Mouse (Mus musculus) midbrain, embryonic 13.5 days (tissue): ENCODE data around the gene Cds2. TPM values are rescaled to one million over a fixed set of nuclear protein-coding genes. Genes with fewer than 3 reads are reported as not detected.

Source experiments
- ATAC-seq: fragments of 200-750 bp; cut with Nextera tagmentation; 2 replicates; pipeline ENCODE4 v1.8.0; 2017; ENCODE audit warnings: mild to moderate bottlenecking, moderate TSS enrichment, moderate library complexity
- H3K27ac ChIP-seq: fragments of 300-500 bp; sonication (generic); 2 replicates; pipeline ENCODE4 v1.5.1; 2015; ENCODE audit warnings: inconsistent platforms, mild to moderate bottlenecking, moderate library complexity
- H3K27me3 ChIP-seq: fragments of 300-500 bp; sonication (generic); 2 replicates; pipeline ENCODE4 v1.6.1; 2015; ENCODE audit warnings: mild to moderate bottlenecking, inconsistent platforms
- H3K36me3 ChIP-seq: fragments of 300-500 bp; sonication (generic); 2 replicates; pipeline ENCODE4 v1.6.1; 2015; ENCODE audit warnings: mild to moderate bottlenecking, inconsistent platforms
- H3K4me1 ChIP-seq: fragments of 300-500 bp; sonication (generic); replicated peaks from 2 replicates; pipeline ENCODE4 v1.6.1; 2015; ENCODE audit warnings: inconsistent platforms
- H3K4me2 ChIP-seq: fragments of 300-500 bp; sonication (generic); replicated peaks from 2 replicates; pipeline ENCODE4 v1.6.1; 2015; ENCODE audit warnings: moderate library complexity, mild to moderate bottlenecking, inconsistent platforms
- H3K4me3 ChIP-seq: fragments of 300-500 bp; sonication (generic); replicated peaks from 2 replicates; pipeline ENCODE4 v1.5.1; 2015; ENCODE audit warnings: mild to moderate bottlenecking, inconsistent platforms
- H3K9ac ChIP-seq: fragments of 300-500 bp; sonication (generic); replicated peaks from 2 replicates; pipeline ENCODE4 v1.6.1; 2015; ENCODE audit warnings: mild to moderate bottlenecking, inconsistent platforms
- H3K9me3 ChIP-seq: fragments of 300-500 bp; sonication (generic); 2 replicates; pipeline ENCODE4 v1.6.1; 2016; ENCODE audit warnings: mild to moderate bottlenecking, inconsistent platforms
- WGBS: fragments of 180-500 bp; shearing (Covaris S2); methylation state at CpG from one replicate; pipeline ENCODE4 v1.1.7; 2015; 5-methylcytosine and 5-hydroxymethylcytosine counted together
- polyA plus RNA-seq: library from polyadenylated mRNA; unstranded; fragments of >200 nt; fragmentation: Nextera tagmentation; extraction: Ambion mirVana; gene quantifications from 2 replicates; pipeline ENCODE4 v1.2.1, GENCODE M21; 2015

Cds2 gene
- polyA plus RNA-seq, 1 experiment from 2014 or later = 28.4 TPM

DNA sequence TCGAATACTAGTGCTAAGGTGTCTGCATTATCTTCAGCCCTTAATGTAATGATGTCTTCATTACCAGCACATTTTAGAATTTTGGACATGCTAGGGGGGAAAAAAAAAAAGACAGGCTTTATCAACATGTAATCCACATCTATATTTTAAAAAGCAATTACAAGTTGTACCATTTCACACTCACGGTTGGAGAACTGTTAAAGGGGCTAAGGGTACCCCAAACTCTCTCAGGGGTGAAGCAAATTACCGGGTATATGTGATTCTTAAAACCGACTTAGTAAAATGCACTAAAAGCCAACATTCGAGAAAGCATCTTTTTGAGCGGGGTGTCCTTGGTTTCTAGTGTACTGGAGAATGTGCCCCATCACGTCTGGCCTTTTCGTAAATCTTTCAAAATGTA lies 11.0 kb upstream of the Cds2 start:
- Histone ChIP-seq H3K9ac (peak overlapping the region; percentile 67), H3K36me3 (peaks cover 12% of the 10 kb centered on the region; the same call in 1 of the 2 replicates), H3K4me3 (peak overlapping the region; percentile 54), H3K27me3 (no peaks in the 10 kb centered on the region), H3K4me2 (peak overlapping the region; percentile 67), H3K4me1 (peaks cover 33% of the 10 kb centered on the region), H3K27ac (no peak overlapping the region), H3K9me3 (no peaks in the 10 kb centered on the region)
- 8% methylated on average over 8 of the region's 8 CpGs for WGBS
- ATAC-seq = no peak

DNA sequence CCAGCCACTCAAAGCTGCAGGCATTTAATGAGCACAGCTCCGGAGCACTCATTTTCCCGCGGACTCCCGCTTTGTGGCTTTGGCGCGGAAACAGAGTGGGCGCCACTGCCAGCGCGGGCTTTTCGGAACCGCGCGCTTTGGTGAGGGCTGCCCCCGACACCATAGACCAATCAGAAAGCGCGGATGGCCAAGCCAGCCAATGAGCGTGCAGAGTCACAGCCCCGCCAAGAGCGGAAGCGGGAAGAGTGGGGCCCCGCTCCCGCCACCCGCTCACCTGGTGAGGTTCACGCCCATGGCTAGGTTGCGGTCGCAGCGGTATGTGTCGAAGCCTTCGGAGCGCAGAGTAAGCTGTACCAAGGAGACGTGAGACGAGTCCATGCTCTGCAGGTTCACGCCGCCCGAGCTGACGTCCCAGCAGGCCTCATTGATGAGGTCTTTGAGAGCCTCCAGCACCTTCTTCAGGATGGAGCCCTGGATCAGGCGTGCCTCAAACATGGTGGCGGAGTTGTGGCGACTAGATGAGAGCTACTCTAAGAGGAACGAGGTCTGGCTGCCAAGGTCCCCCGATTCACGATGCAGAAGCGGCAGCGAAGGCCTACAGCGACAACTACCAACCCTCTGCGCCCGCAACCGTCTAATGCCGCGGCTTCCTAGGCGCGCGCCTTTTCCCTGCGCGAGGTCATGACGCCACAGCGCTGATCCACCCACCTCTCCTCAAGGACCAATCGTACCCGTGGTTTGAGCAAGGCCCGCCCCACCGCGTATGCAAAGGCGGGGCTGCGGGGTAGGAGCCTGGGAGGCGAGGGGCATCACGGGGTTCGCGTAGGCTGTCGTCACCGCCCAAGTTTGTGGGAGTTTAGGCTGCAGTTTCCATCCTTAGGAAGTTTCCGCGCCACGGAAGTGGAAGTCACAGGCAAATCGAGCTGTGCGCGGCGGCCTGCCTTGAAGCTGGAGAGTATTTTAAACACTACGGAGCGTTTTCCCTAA lies 10.1 kb upstream of the Cds2 start, which contains the start of gene Pcna:
Pcna (minus strand) TSS at position 773 of the 987 bp plus-strand sequence.
- Histone ChIP-seq H3K9me3 (no peaks in the 10 kb centered on the region), H3K9ac (peak within 1 kb of the TSS; percentile 67)

DNA sequence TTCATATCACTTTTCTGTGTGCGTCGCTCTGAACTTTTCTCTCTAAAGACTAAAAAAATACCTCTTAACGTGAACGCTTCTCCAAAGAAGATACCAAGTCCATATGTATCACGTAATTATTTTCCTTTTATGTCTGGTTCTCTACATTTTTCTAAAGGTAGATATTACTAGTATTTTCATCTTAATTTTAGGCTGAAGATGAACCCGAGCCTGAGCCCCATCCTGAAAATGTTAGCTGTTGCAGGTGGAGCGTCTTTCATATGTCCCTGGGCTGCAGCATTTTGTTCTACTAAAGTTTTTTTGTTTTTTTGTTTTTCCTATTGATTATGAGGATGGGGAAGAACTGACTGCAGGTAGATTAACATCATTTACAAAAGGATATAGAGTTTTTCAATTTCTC lies 9.3 kb upstream of the Cds2 start:
- Histone ChIP-seq H3K36me3 (peaks cover 12% of the 10 kb centered on the region; the same call in 1 of the 2 replicates), H3K9ac (peak overlapping the region; percentile 52), H3K4me2 (peak overlapping the region; percentile 67), H3K4me3 (peak overlapping the region; percentile 54), H3K27me3 (no peaks in the 10 kb centered on the region), H3K9me3 (no peaks in the 10 kb centered on the region), H3K27ac (no peak overlapping the region), H3K4me1 (peaks cover 24% of the 10 kb centered on the region)
- ATAC-seq = no peak
- under 1% methylated on average over 7 of the region's 7 CpGs for WGBS

More for the DNA sequence above, 10.1 kb upstream of the Cds2 start, which contains the start of gene Pcna:
- no peaks in the 10 kb centered on the region for H3K27me3 ChIP-seq
- H3K4me3 ChIP-seq = peak within 1 kb of the TSS; percentile 54
- peak within 1 kb of the TSS; percentile 76 for H3K27ac ChIP-seq
- ATAC-seq = peak; percentile 99
- H3K4me1 ChIP-seq = peaks cover 30% of the 10 kb centered on the region
- under 1% methylated on average over 79 of the region's 79 CpGs for WGBS
- peaks cover 12% of the 10 kb centered on the region; the same call in 1 of the 2 replicates for H3K36me3 ChIP-seq
- peak within 1 kb of the TSS; percentile 67 for H3K4me2 ChIP-seq

DNA sequence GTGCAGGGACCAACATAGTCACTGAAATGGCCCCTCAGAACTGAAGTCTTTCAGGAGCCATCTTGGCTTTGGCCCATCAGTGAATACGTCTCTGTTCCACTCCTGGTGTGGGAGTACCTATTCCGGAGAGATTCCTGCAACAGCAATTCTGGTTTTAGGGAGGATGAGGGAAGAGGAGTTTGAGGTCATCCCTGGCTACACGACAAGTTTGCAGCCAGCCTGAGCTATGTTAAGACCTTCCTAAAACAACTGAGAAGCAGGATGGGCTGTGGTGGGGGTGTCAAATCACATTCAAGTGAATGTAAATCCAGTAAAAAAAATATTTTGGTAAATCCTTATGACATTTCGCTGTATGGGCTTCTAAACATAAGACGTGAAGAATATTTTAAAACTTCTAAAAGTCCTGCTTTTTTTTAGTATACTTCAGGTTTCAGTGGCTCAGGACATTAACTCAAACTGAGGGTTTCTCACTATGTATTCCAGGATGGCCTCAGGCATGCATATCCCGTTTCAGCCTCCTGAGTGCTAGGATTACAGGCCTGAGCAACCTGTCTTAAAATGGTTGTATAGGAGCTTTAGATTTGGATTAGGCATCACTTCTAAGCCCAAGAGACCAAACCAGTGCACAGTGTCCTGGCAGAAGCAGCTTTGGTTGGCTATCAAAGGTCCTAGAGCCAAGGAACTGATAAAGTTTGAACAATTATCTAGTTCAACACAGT lies 5.4 kb upstream of the Cds2 start:
- no peak for ATAC-seq
- Histone ChIP-seq H3K27ac (no peak overlapping the region), H3K9me3 (no peaks in the 10 kb centered on the region), H3K4me1 (0 out of 2 replicates have a peak, but pooled peaks cover 4% of the 10 kb centered on the region), H3K27me3 (no peaks in the 10 kb centered on the region), H3K9ac (no peak overlapping the region), H3K4me3 (no peak overlapping the region), H3K4me2 (no peak overlapping the region), H3K36me3 (no peaks in the 10 kb centered on the region)
- 94% methylated on average over 6 of the region's 6 CpGs for WGBS

DNA sequence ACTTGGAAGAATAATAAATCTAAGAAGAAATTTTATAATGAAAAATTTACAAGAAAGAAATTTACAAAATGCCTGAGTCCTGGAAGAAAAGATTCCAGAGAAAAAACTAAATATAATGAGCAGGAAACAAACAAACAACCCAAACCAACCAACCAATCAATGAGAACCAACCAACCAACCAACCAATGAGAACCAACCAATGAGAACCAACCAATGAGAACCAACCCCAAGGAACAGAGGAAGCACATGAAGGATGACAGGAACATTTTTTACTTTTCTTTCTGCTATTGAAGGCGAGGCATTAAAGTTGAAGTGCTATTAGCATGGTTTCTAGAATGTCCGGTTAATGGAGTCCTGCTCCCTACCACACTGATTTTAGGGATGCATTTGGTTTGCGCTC lies 2.3 kb upstream of the Cds2 start:
- H3K9me3 ChIP-seq = no peaks in the 10 kb centered on the region
- no peak overlapping the region for H3K4me2 ChIP-seq
- no peak overlapping the region for H3K9ac ChIP-seq
- peaks cover 13% of the 10 kb centered on the region for H3K4me1 ChIP-seq
- H3K27ac ChIP-seq = no peak overlapping the region
- no peaks in the 10 kb centered on the region for H3K36me3 ChIP-seq
- no peak for ATAC-seq
- no peaks in the 10 kb centered on the region for H3K27me3 ChIP-seq
- no peak overlapping the region for H3K4me3 ChIP-seq
- 97% methylated on average over 3 of the region's 3 CpGs for WGBS

DNA sequence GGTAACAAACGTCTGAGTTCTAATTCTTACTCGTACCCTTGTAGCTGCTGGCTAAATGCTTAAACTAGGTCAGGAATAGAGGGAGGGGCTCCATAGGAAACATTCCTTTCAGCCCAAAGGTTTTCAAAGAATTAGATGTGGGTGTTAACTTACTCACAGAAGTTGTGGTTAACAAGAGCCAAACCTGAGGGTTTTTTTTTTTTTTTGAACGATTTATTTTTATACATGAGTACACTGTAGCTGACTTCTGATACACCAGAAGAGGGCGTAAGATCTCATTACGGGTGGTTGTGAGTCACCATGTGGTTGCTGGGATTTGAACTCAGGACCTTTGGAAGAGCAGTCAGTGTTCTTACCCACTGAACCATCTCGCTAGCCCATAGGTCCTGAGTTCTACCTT lies 773 bp upstream of the Cds2 start:
- ATAC-seq = no peak
- no peaks in the 10 kb centered on the region for H3K9me3 ChIP-seq
- H3K4me1 ChIP-seq = peaks cover 13% of the 10 kb centered on the region
- H3K9ac ChIP-seq = no peak overlapping the region
- no peaks in the 10 kb centered on the region for H3K27me3 ChIP-seq
- no peaks in the 10 kb centered on the region for H3K36me3 ChIP-seq
- WGBS = 79% methylated on average over 6 of the region's 6 CpGs
- no peak overlapping the region for H3K4me3 ChIP-seq
- H3K27ac ChIP-seq = no peak overlapping the region
- no peak overlapping the region for H3K4me2 ChIP-seq

DNA sequence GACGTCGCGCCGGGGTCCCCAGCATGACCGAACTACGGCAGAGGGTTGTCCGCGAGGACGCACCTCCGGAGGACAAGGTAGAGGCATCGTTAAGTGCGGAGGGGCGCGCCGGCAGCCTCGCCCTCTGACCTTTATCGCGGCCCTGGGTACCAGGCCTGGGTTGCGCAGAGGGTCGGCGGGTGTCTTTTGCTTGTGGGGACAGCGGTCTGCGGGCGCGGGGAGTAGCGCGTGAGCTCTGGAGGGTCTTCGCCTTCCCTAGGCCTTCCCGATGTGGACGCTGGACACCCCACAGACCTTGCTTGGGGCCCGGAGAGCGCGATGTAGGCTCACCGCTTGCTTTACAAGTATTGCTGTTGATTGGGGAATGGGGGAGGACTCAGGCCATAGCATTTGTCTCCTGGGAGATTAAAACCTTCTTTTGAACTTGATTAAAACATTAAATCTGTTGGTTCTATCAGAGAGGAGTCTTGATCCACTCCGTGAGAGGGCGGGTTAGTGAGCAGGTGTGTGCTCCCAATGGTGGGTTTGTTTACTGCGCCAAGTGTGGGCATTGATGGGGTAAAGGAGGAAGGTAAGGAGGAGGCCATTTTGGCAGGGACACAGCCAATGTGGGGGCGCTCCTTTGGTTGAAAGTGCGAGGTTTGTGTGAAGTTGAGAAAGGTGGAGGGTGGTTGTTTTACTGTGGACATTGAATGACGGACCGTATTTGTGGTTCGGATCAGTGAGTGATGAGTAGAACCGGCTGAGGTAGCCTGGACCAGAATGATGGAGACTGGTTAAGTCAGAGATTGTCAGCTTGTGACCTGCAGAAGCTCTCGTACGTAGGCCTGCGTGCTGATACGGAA lies 695 bp downstream of the Cds2 start:
- Histone ChIP-seq H3K9me3 (no peaks in the 10 kb centered on the region), H3K4me1 (peaks cover 13% of the 10 kb centered on the region), H3K36me3 (no peaks in the 10 kb centered on the region), H3K27me3 (no peaks in the 10 kb centered on the region), H3K4me2 (peak overlapping the region; percentile 75), H3K4me3 (peak overlapping the region; percentile 91), H3K9ac (peak overlapping the region; percentile 89), H3K27ac (peak overlapping the region; percentile 86)
- ATAC-seq = peak; percentile 44
- under 1% methylated on average over 47 of the region's 47 CpGs for WGBS

DNA sequence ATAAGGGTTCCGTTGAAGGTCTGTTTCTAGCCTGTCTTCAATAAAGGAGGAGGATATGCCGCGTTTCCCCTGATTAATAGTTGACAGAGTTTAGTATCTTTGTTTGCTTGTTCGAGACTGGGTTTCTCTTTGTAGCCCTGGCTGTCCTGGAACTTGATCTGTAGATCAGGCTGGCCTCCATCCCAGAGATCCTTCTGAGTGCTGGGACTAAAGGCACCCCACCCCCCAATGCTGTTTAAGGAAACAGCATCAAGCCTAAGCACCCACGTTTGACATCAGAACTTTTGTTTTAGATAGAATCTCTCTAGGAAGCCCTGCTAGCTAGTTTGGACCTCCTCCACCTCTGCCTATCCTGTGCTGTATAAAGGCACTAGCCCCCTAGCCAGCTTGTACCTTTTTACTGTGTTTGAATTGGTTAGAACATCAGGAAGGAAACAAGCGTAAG lies 1.3 kb downstream of the Cds2 start:
- H3K27ac ChIP-seq = peak overlapping the region; percentile 86; the same call in 1 of the 2 replicates

DNA sequence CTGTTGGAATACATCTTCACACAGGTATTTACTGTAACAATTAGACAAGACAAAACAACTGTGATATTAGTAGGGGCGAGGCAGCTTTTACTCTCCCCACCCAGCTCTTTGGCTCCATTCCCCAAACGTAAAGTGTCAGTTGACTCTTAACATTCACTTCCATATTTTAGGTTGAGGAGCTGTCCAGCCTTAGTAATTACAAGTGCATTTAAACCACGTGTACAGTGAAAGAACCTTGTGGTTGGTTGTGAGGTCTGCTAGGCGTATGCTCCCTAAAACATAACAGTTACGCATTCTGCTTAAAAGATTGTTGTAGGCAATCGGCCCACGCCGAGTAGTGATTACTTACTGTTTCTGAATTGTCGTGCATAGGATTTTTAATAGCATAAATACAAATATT lies 2.2 kb downstream of the Cds2 start:
- WGBS = 93% methylated on average over 9 of the region's 9 CpGs
- H3K36me3 ChIP-seq = no peaks in the 10 kb centered on the region
- no peak overlapping the region for H3K9ac ChIP-seq
- H3K27me3 ChIP-seq = no peaks in the 10 kb centered on the region
- H3K4me3 ChIP-seq = no peak overlapping the region
- H3K4me1 ChIP-seq = peaks cover 13% of the 10 kb centered on the region
- peak overlapping the region; percentile 75; the same call in 1 of the 2 replicates for H3K4me2 ChIP-seq
- no peak overlapping the region for H3K27ac ChIP-seq
- ATAC-seq = no peak
- H3K9me3 ChIP-seq = no peaks in the 10 kb centered on the region

More for the DNA sequence above, 1.3 kb downstream of the Cds2 start:
- peak overlapping the region; percentile 75 for H3K4me2 ChIP-seq
- H3K4me1 ChIP-seq = peaks cover 13% of the 10 kb centered on the region
- peak overlapping the region; percentile 89 for H3K9ac ChIP-seq
- no peaks in the 10 kb centered on the region for H3K9me3 ChIP-seq
- ATAC-seq = no peak
- H3K4me3 ChIP-seq = peak overlapping the region; percentile 91
- H3K27me3 ChIP-seq = no peaks in the 10 kb centered on the region
- H3K36me3 ChIP-seq = no peaks in the 10 kb centered on the region
- WGBS = 16% methylated on average over 6 of the region's 6 CpGs

DNA sequence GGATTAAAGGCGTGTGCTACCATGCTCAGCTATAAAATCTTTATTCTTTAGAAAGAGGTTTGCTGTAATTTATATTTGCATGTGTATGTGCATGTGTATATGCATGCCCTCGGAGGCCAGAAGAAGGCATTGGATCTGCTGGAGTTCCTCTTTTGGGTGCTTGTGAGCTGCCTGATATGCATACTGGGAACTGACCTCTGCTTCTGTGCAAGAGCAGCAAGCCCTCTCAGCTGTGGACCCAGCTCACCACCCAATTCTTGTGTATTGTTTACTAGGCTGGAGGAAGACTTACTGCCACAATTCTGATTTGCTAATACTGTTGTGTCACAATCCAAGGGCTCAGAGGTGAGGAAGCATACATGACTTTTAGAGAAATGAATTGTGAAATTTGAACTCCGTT lies 3.1 kb downstream of the Cds2 start:
- H3K36me3 ChIP-seq = no peaks in the 10 kb centered on the region
- H3K4me3 ChIP-seq = no peak overlapping the region
- H3K9ac ChIP-seq = no peak overlapping the region
- no peaks in the 10 kb centered on the region for H3K27me3 ChIP-seq
- no peak overlapping the region for H3K4me2 ChIP-seq
- 96% methylated on average over 3 of the region's 3 CpGs for WGBS
- H3K4me1 ChIP-seq = peaks cover 13% of the 10 kb centered on the region
- no peak for ATAC-seq
- H3K9me3 ChIP-seq = no peaks in the 10 kb centered on the region
- H3K27ac ChIP-seq = no peak overlapping the region

DNA sequence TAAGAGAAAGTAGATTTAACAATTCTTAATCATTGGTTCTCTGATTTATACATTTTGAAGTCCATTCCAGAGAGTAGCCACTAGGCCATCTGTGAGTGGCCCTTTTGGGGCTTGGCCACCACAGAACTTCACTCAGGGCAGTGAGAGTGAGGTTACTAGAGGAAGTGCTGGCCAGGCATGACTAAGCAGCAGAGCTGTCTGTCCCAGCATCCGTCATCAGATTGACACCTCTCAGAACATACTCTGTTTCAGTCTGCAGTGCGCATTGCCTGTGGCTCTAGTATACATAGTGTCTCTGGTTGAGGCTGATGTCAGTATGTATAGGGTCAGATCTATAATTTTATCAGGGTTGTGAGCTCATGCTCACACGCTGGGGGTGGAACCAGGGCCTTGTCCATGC lies 6.3 kb downstream of the Cds2 start:
- Histone ChIP-seq H3K4me3 (no peak overlapping the region), H3K9ac (no peak overlapping the region), H3K4me2 (no peak overlapping the region), H3K36me3 (no peaks in the 10 kb centered on the region), H3K4me1 (peaks cover 9% of the 10 kb centered on the region), H3K27ac (no peak overlapping the region), H3K9me3 (no peaks in the 10 kb centered on the region), H3K27me3 (no peaks in the 10 kb centered on the region)
- 88% methylated on average over 3 of the region's 3 CpGs for WGBS
- no peak for ATAC-seq
